Mouse (Mus musculus): ENCODE results near the gene Olfr506. TPM values are rescaled to one million over a fixed set of nuclear protein-coding genes. Genes with fewer than 3 reads are reported as not detected.
"Not testable (repeated sequence)": the region's sequence is repeated elsewhere in the genome, so short reads cannot be mapped to it uniquely, and the experiment has no call there.

The Olfr506 gene
- not detected in 2 replicates for polyA plus RNA-seq (2014; fragmentation: Nextera tagmentation; extraction: Ambion mirVana)

DNA sequence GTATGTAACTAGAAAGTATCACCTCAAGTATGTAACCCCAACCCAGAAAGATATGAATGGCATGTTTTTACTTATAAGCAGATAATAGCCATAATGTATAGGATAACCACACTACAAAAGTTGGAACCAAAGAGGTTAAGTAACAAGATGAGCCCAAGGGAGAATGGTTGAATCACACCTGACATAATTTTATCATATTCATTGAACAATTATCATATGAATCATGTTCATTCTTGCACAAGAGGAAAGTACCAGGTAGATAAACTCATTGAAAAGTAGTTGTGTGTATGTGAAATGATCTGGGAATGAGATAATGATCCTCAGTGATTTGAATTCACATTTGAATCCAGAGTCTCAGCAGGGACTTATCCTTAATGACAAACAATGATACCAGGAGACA lies at the start of gene Olfr506:
Gene Olfr506, plus strand, starts transcription at position 301 of the 400 bp plus-strand sequence.
- no peak within 1 kb of the TSS for H3K4me3 ChIP-seq (replicated peaks; ENCODE audit: low read depth, low read length)
- no peak within 1 kb of the TSS for H3K27ac ChIP-seq (replicated peaks; ENCODE audit: low read depth, low read length)
- no peaks in the 10 kb centered on the region for H3K27me3 ChIP-seq (ENCODE audit: control insufficient read depth, insufficient read depth, low read length)
- DNase-seq (no peak), ATAC-seq (ENCODE audit: low FRiP score, low TSS enrichment) (no peak)
- H3K36me3 ChIP-seq (ENCODE audit: control insufficient read depth, insufficient read depth, low read length) = no peaks in the 10 kb centered on the region
- no peaks in the 10 kb centered on the region for H3K9me3 ChIP-seq (ENCODE audit: control insufficient read depth, low read length)
- no peak within 1 kb of the TSS for H3K9ac ChIP-seq (replicated peaks; ENCODE audit: low read length)
- H3K4me2 ChIP-seq (ENCODE audit: low read length) = no peak within 1 kb of the TSS
- no peaks in the 10 kb centered on the region for H3K4me1 ChIP-seq (ENCODE audit: control insufficient read depth, insufficient read depth, low read length)

DNA sequence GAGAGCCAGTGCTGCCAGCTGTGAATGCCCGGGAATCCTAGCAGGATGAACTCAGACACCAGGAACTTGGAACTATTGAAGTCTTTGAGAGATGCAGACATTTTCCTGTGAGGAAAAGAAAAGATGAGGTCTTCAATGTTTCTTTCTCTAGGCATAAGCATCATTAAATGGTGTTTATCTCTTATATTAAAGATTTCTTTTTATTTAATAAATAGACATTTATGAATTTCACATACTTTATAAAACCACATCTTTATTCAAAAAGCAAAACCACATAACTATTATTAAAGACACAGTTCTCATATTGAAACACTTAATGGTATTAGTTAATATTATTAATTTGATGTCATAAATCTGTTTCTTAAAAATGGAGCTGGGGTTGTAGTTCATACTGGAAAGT lies 44.9 kb upstream of the Olfr506 start, which contains the start of gene Olfr504:
Gene Olfr504, minus strand, starts transcription at position 101 of the 400 bp plus-strand sequence.
- H3K27me3 ChIP-seq (ENCODE audit: control insufficient read depth, insufficient read depth, low read length) = no peaks in the 10 kb centered on the region
- no peak within 1 kb of the TSS for H3K27ac ChIP-seq (replicated peaks; ENCODE audit: low read depth, low read length)
- H3K9ac ChIP-seq (replicated peaks; ENCODE audit: low read length) = no peak within 1 kb of the TSS
- DNase-seq = no peak
- no peak for ATAC-seq (ENCODE audit: low FRiP score, low TSS enrichment)
- H3K4me1 ChIP-seq (ENCODE audit: control insufficient read depth, insufficient read depth, low read length) = no peaks in the 10 kb centered on the region
- H3K9me3 ChIP-seq (ENCODE audit: control insufficient read depth, low read length) = no peaks in the 10 kb centered on the region
- no peaks in the 10 kb centered on the region for H3K36me3 ChIP-seq (ENCODE audit: control insufficient read depth, insufficient read depth, low read length)
- no peak within 1 kb of the TSS for H3K4me3 ChIP-seq (replicated peaks; ENCODE audit: low read depth, low read length)
- 81% methylated on average over 1 of the region's 1 CpGs for WGBS
- no peak within 1 kb of the TSS for H3K4me2 ChIP-seq (ENCODE audit: low read length)

DNA sequence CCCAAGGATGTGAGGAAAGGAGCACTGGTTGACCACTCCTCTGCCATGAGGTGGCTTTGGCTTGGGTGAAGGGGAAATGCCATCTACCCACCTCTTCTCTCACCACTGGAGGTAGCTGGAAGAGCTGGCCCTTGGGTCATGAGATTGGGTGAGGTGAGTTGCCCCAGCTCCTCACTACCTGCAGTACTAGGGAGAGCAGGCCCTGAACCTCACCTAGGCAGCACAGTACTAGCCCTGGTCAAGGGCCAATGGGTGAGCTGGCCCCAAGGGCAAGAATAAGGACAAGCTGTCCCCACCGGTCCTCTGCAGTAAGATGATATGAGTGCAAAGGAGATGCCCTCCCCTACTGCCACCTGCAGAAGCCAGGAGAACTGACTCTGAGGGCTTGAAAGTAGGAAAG lies 20.8 kb upstream of the Olfr506 start:
- no peaks in the 10 kb centered on the region for H3K4me1 ChIP-seq (ENCODE audit: control insufficient read depth, insufficient read depth, low read length)
- no peak overlapping the region for H3K27ac ChIP-seq (replicated peaks; ENCODE audit: low read depth, low read length)
- ATAC-seq (ENCODE audit: low FRiP score, low TSS enrichment) = no peak
- H3K4me2 ChIP-seq (ENCODE audit: low read length) = no peak overlapping the region
- 92% methylated on average over 1 of the region's 1 CpGs for WGBS
- no peaks in the 10 kb centered on the region for H3K36me3 ChIP-seq (ENCODE audit: control insufficient read depth, insufficient read depth, low read length)
- H3K9me3 ChIP-seq (ENCODE audit: control insufficient read depth, low read length) = no peaks in the 10 kb centered on the region
- no peak for DNase-seq
- no peak overlapping the region for H3K4me3 ChIP-seq (replicated peaks; ENCODE audit: low read depth, low read length)
- H3K27me3 ChIP-seq (ENCODE audit: control insufficient read depth, insufficient read depth, low read length) = no peaks in the 10 kb centered on the region
- no peak overlapping the region for H3K9ac ChIP-seq (replicated peaks; ENCODE audit: low read length)

DNA sequence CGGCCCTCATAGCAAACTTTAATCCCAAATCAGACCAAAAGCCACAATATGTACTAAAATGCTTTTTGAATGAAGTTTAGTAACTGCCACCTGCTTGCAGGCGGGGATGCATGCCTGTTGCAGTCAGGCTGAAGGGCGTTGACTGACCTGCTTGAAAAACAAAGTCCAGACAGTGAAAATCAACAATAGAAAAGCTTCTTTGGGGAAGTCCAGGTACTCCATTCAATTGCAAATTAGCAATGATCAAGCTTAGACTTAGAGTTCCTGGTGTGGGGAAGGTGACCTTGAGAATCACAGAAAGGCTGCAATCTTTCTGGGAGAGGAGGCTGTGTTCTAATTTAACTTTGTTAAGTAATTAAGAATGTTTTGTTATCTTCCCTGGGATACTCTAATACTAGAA lies 8.7 kb upstream of the Olfr506 start:
- H3K9me3 ChIP-seq (ENCODE audit: control insufficient read depth, low read length); H3K4me2 ChIP-seq (ENCODE audit: low read length); H3K27ac ChIP-seq (replicated peaks; ENCODE audit: low read depth, low read length); ATAC-seq (ENCODE audit: low FRiP score, low TSS enrichment); H3K4me1 ChIP-seq (ENCODE audit: control insufficient read depth, insufficient read depth, low read length); DNase-seq; H3K36me3 ChIP-seq (ENCODE audit: control insufficient read depth, insufficient read depth, low read length); H3K9ac ChIP-seq (replicated peaks; ENCODE audit: low read length); H3K27me3 ChIP-seq (ENCODE audit: control insufficient read depth, insufficient read depth, low read length); H3K4me3 ChIP-seq (replicated peaks; ENCODE audit: low read depth, low read length): not testable (repeated sequence)
- WGBS = 82% methylated on average over 3 of the region's 3 CpGs

DNA sequence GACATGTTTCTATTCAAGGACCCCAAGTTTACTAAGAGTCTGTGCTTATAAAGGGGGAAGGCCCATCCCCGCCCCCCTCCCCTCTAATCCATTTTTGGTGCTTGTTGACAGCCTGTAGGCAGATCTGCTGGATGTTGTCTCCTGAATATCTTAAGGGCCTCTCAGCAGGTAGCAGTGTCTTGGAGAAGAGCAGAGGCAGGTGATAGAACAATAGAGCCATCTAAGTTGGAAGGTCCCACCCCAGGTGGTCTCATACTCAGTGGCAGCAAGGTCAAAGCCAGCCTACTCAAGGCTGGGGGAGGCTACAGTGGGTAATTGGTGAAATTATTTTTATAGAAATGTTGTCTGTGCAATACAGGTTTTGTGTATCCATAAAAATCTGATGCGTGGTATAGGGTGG lies 3.5 kb downstream of the Olfr506 start:
- 85% methylated on average over 2 of the region's 2 CpGs for WGBS
- ATAC-seq (ENCODE audit: low FRiP score, low TSS enrichment) (no peak), DNase-seq (no peak)
- H3K4me3 ChIP-seq (replicated peaks; ENCODE audit: low read depth, low read length) = no peak overlapping the region
- no peaks in the 10 kb centered on the region for H3K27me3 ChIP-seq (ENCODE audit: control insufficient read depth, insufficient read depth, low read length)
- H3K36me3 ChIP-seq (ENCODE audit: control insufficient read depth, insufficient read depth, low read length) = no peaks in the 10 kb centered on the region
- H3K27ac ChIP-seq (replicated peaks; ENCODE audit: low read depth, low read length) = no peak overlapping the region
- H3K9me3 ChIP-seq (ENCODE audit: control insufficient read depth, low read length) = no peaks in the 10 kb centered on the region
- no peak overlapping the region for H3K9ac ChIP-seq (replicated peaks; ENCODE audit: low read length)
- H3K4me2 ChIP-seq (ENCODE audit: low read length) = no peak overlapping the region
- H3K4me1 ChIP-seq (ENCODE audit: control insufficient read depth, insufficient read depth, low read length) = no peaks in the 10 kb centered on the region

DNA sequence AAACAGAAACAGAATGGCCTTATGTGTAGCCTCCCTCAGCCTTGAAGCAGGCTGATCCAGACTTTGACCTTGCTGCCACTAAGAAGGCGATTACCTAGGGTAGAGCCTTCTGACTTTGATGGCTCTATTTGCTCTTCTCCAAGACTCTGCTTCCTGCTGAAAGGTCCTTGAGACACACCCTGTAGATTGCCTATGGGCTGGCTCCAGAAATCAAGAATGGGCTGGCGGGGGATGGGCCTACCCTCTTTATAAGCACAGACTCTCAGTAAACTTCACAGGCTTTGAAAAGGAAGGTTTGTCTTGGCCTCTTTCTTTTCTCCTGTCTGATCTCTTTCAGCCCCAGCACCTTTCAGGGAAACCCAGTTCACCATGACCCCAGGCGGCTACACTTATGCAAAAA lies 6.2 kb downstream of the Olfr506 start:
- not testable (repeated sequence) for H3K27ac ChIP-seq (replicated peaks; ENCODE audit: low read depth, low read length); H3K36me3 ChIP-seq (ENCODE audit: control insufficient read depth, insufficient read depth, low read length); H3K9ac ChIP-seq (replicated peaks; ENCODE audit: low read length); H3K27me3 ChIP-seq (ENCODE audit: control insufficient read depth, insufficient read depth, low read length); DNase-seq; H3K4me1 ChIP-seq (ENCODE audit: control insufficient read depth, insufficient read depth, low read length); H3K4me2 ChIP-seq (ENCODE audit: low read length); H3K4me3 ChIP-seq (replicated peaks; ENCODE audit: low read depth, low read length); ATAC-seq (ENCODE audit: low FRiP score, low TSS enrichment); H3K9me3 ChIP-seq (ENCODE audit: control insufficient read depth, low read length)
- 52% methylated on average over 3 of the region's 3 CpGs for WGBS

DNA sequence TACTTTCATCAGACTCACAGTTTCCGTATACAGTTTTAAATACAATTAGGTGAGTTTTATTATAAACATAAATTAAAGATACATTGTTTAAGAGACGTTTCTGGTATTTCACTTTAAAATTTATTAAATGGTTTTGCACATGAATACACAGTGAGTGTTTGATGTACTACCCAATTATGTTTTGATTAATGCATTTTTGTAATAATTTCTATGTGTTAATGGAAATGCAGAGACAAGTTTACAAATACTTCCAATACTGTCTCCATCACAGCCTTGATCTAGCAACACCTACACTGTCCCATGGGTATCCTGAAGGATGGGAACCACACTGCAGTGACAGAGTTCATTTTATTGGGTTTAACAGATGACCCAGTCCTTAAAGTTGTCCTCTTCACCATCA lies 10.9 kb downstream of the Olfr506 start, which contains the start of gene Olfr507:
Gene Olfr507, plus strand, starts transcription at position 301 of the 400 bp plus-strand sequence.
- Histone ChIP-seq H3K9ac (replicated peaks; ENCODE audit: low read length) (no peak within 1 kb of the TSS), H3K4me2 (ENCODE audit: low read length) (no peak within 1 kb of the TSS), H3K36me3 (ENCODE audit: control insufficient read depth, insufficient read depth, low read length) (no peaks in the 10 kb centered on the region), H3K4me3 (replicated peaks; ENCODE audit: low read depth, low read length) (no peak within 1 kb of the TSS), H3K4me1 (ENCODE audit: control insufficient read depth, insufficient read depth, low read length) (no peaks in the 10 kb centered on the region), H3K27me3 (ENCODE audit: control insufficient read depth, insufficient read depth, low read length) (no peaks in the 10 kb centered on the region), H3K9me3 (ENCODE audit: control insufficient read depth, low read length) (no peaks in the 10 kb centered on the region), H3K27ac (replicated peaks; ENCODE audit: low read depth, low read length) (no peak within 1 kb of the TSS)
- ATAC-seq (ENCODE audit: low FRiP score, low TSS enrichment) (no peak), DNase-seq (no peak)
- 79% methylated on average over 2 of the region's 2 CpGs for WGBS

DNA sequence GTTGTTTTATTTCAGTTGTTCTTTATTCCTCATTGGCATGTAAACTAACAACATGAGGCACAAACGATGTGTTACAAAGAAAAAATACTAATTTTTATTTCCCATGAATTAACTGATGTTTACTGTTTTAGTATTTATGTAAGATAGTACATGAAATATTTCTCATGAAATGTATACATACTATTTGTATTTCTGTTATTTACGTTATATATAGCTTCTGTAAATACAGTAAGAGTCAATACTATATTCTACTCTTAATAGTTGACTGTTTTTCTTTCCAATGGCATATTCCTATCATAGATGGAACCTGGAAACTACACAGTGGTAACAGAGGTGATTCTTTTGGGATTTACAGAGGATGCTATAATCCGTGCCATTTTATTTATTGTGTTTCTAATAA lies 19.1 kb downstream of the Olfr506 start, which contains the start of gene Olfr508:
Gene Olfr508, plus strand, starts transcription at position 301 of the 400 bp plus-strand sequence.
- Histone ChIP-seq H3K9me3 (ENCODE audit: control insufficient read depth, low read length) (no peaks in the 10 kb centered on the region), H3K4me2 (ENCODE audit: low read length) (no peak within 1 kb of the TSS), H3K36me3 (ENCODE audit: control insufficient read depth, insufficient read depth, low read length) (no peaks in the 10 kb centered on the region), H3K9ac (replicated peaks; ENCODE audit: low read length) (no peak within 1 kb of the TSS), H3K27me3 (ENCODE audit: control insufficient read depth, insufficient read depth, low read length) (no peaks in the 10 kb centered on the region), H3K27ac (replicated peaks; ENCODE audit: low read depth, low read length) (no peak within 1 kb of the TSS), H3K4me1 (ENCODE audit: control insufficient read depth, insufficient read depth, low read length) (no peaks in the 10 kb centered on the region), H3K4me3 (replicated peaks; ENCODE audit: low read depth, low read length) (no peak within 1 kb of the TSS)
- no peak for ATAC-seq (ENCODE audit: low FRiP score, low TSS enrichment)
- DNase-seq = no peak
- WGBS = 90% methylated on average over 3 of the region's 3 CpGs

DNA sequence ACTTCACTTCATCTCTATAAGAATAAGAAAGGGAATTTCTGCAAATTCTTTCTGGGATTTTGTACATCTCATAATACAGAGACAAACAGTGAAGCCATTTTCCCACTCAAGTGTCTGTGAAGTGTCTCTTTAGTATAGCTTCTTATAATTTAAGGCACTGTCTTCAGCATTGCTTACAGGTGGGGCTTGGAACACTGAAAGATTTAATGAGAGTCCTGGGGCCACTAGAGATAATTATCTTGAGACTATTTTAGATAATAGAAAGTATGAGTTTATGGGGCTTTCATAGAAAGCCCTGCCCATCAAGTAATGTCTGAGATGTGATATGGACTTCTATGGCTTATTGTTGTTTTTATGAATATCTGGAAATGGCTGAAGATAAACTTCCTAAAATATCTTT lies 41.2 kb downstream of the Olfr506 start, which contains the start of gene Olfr509:
Gene Olfr509, minus strand, starts transcription at position 101 of the 400 bp plus-strand sequence.
- DNase-seq = no peak
- H3K4me1 ChIP-seq (ENCODE audit: control insufficient read depth, insufficient read depth, low read length) = no peaks in the 10 kb centered on the region
- no peaks in the 10 kb centered on the region for H3K27me3 ChIP-seq (ENCODE audit: control insufficient read depth, insufficient read depth, low read length)

More for the DNA sequence above, 41.2 kb downstream of the Olfr506 start, which contains the start of gene Olfr509:
- Histone ChIP-seq H3K4me2 (ENCODE audit: low read length) (no peak within 1 kb of the TSS), H3K4me3 (replicated peaks; ENCODE audit: low read depth, low read length) (no peak within 1 kb of the TSS), H3K36me3 (ENCODE audit: control insufficient read depth, insufficient read depth, low read length) (no peaks in the 10 kb centered on the region), H3K9me3 (ENCODE audit: control insufficient read depth, low read length) (no peaks in the 10 kb centered on the region), H3K27ac (replicated peaks; ENCODE audit: low read depth, low read length) (no peak within 1 kb of the TSS), H3K9ac (replicated peaks; ENCODE audit: low read length) (no peak within 1 kb of the TSS)
- no peak for ATAC-seq (ENCODE audit: low FRiP score, low TSS enrichment)

Measured in midbrain, embryonic 14.5 days (tissue).